Mouse (Mus musculus) left cerebral cortex, adult 18-20 months (tissue): ENCODE results near the gene Tspan4. TPM values are rescaled to one million over a fixed set of nuclear protein-coding genes. Genes with fewer than 3 reads are reported as not detected.

Experiments used
- DNase-seq, 2 experiments: peaks; one replicate each; pipeline ENCODE4 v3.0.0; 2021 to 2022; ENCODE audit warnings: low spot score in 2 of 2, mixed read lengths in 1 of 2
- total RNA-seq, 2 experiments: library from RNA; stranded (reverse); gene quantifications; 2 replicates each; pipeline ENCODE4 v1.2.3; 2021

Gene Tspan4
- total RNA-seq, 2 experiments from 2014 or later = 10.3 to 11.6 TPM

GRCm38 (mm10) chr7:141542588-141542987 lies 67.5 kb downstream of the Tspan4 start:
- DNase-seq = no peak

Other genes starting within 250 kb of the Tspan4 start
- 10 to 100 TPM; 73.6 to 75.1 TPM for gene Phrf1, start 246.5 kb upstream of the Tspan4 start, total RNA-seq
- gene Irf7, start 208.8 kb upstream of the Tspan4 start, total RNA-seq = 1 to 10 TPM in 1 of 2 experiments, under 1 TPM in 1; 1.00 to 2.0 TPM
- gene Cdhr5, start 198.5 kb upstream of the Tspan4 start, total RNA-seq = not detected
- not detected for gene Sct, start 196.1 kb upstream of the Tspan4 start, total RNA-seq
- under 1 TPM; 0.33 to 0.66 TPM for gene Drd4, start 183.2 kb upstream of the Tspan4 start, total RNA-seq
- 10 to 100 TPM; 62.8 to 70.5 TPM for gene Deaf1, start 147.6 kb upstream of the Tspan4 start, total RNA-seq
- 10 to 100 TPM; 24.6 to 34.6 TPM for gene Tmem80, start 147.5 kb upstream of the Tspan4 start, total RNA-seq
- 1 to 10 TPM; 3.5 to 6.3 TPM for gene Eps8l2, start 136.4 kb upstream of the Tspan4 start, total RNA-seq
- gene Taldo1, start 83.0 kb upstream of the Tspan4 start, total RNA-seq = 100 to 1,000 TPM in 1 of 2 experiments, 10 to 100 TPM in 1; 96.6 to 104 TPM
- 10 to 100 TPM; 40.4 to 45.1 TPM for gene Gatd1, start 61.1 kb upstream of the Tspan4 start, total RNA-seq
- gene Cend1, start 45.7 kb upstream of the Tspan4 start, total RNA-seq = 100 to 1,000 TPM; 274 to 309 TPM
- 100 to 1,000 TPM; 251 to 254 TPM for gene Slc25a22, start 37.3 kb upstream of the Tspan4 start, total RNA-seq
- gene Pidd1, start 31.2 kb upstream of the Tspan4 start, total RNA-seq = 1 to 10 TPM; 1.1 to 1.4 TPM
- gene Rplp2, start 27.9 kb upstream of the Tspan4 start, total RNA-seq = 100 to 1,000 TPM; 555 to 600 TPM
- gene Pnpla2, start 20.0 kb upstream of the Tspan4 start, total RNA-seq = 10 to 100 TPM; 23.6 to 24.8 TPM
- gene Cracr2b, start 14.1 kb upstream of the Tspan4 start, total RNA-seq = 1 to 10 TPM; 3.7 to 4.5 TPM
- 10 to 100 TPM; 28.9 to 29.1 TPM for gene Cd151, start 7.8 kb upstream of the Tspan4 start, total RNA-seq
- gene Polr2l, start 108 bp upstream of the Tspan4 start, total RNA-seq = 10 to 100 TPM; 36.6 to 41.6 TPM
- gene Chid1, start 64.6 kb downstream of the Tspan4 start, total RNA-seq = 10 to 100 TPM; 60.4 to 72.2 TPM
- 100 to 1,000 TPM; 198 to 218 TPM for gene Ap2a2, start 86.9 kb downstream of the Tspan4 start, total RNA-seq
- gene Muc6, start 180.1 kb downstream of the Tspan4 start, total RNA-seq = not detected
- under 1 TPM; 0.14 to 0.28 TPM for gene Muc2, start 215.1 kb downstream of the Tspan4 start, total RNA-seq